Mouse (Mus musculus): ENCODE measurements around the gene Mpig6b. TPM values are rescaled to one million over a fixed set of nuclear protein-coding genes. Genes with fewer than 3 reads are reported as not detected.
A peak's percentile ranks its signal among the peaks of the same experiment; 100 is the strongest.

Mpig6b gene
- total and polyA plus RNA-seq, 3 experiments = 0.31 to 2.4 (median 1.4) TPM

GRCm38 (mm10) chr17:35090166-35090932, 24.4 kb upstream of the Mpig6b start:
- no peaks in the 10 kb centered on the region for H3K79me2 ChIP-seq (replicated peaks; ENCODE audit: control insufficient read depth, insufficient read depth, low read length)
- no peaks in the 10 kb centered on the region for H3K36me3 ChIP-seq (ENCODE audit: control insufficient read depth, insufficient read depth, low read length)
- no peaks in the 10 kb centered on the region for H3K27me3 ChIP-seq (ENCODE audit: control insufficient read depth, insufficient read depth, low read length)
- peak overlapping the region; percentile 11 for H3K9ac ChIP-seq (ENCODE audit: low read depth, low read length)
- intact Hi-C loops (cut with DNase I) = loop anchor here (2.0 kb wide), 1 partner anchor 30 kb away; the partner anchor contains the start of gene Gpank1
- H3K4me3 ChIP-seq = peak overlapping the region; percentile 95
- TF ChIP-seq CTCF (IDR thresholded peaks at IDR 0.05) (no peak), EP300 (IDR thresholded peaks at IDR 0.05; ENCODE audit: insufficient read depth, low read depth, low read length) (no peak), POLR2A (IDR thresholded peaks at IDR 0.05; ENCODE audit: insufficient read depth, low read depth, low read length) (no peak)
- H3K27ac ChIP-seq = peak overlapping the region; percentile 99
- WGBS = 32% methylated on average over 8 of the region's 8 CpGs
- H3K4me1 ChIP-seq (ENCODE audit: control insufficient read depth, insufficient read depth, low read length) = peaks cover 1% of the 10 kb centered on the region; the same call in 1 of the 2 replicates
- peak; percentile 42 to 43 for DNase-seq

GRCm38 (mm10) chr17:35088825-35089644, 23.1 kb upstream of the Mpig6b start, which contains the start of gene Abhd16a:
Abhd16a (plus strand) TSS chr17:35089263.
- TF ChIP-seq CTCF (IDR thresholded peaks at IDR 0.05) (peak; percentile 58), EP300 (IDR thresholded peaks at IDR 0.05; ENCODE audit: insufficient read depth, low read depth, low read length) (no peak), POLR2A (IDR thresholded peaks at IDR 0.05; ENCODE audit: insufficient read depth, low read depth, low read length) (peak; percentile 92)
- 3% methylated on average over 67 of the region's 67 CpGs for WGBS
- Histone ChIP-seq H3K4me3 (peak within 1 kb of the TSS; percentile 95), H3K9ac (ENCODE audit: low read depth, low read length) (peak within 1 kb of the TSS; percentile 99), H3K79me2 (replicated peaks; ENCODE audit: control insufficient read depth, insufficient read depth, low read length) (no peaks in the 10 kb centered on the region), H3K27me3 (ENCODE audit: control insufficient read depth, insufficient read depth, low read length) (no peaks in the 10 kb centered on the region), H3K4me1 (ENCODE audit: control insufficient read depth, insufficient read depth, low read length) (peaks cover 1% of the 10 kb centered on the region; the same call in 1 of the 2 replicates), H3K27ac (peak within 1 kb of the TSS; percentile 99), H3K36me3 (ENCODE audit: control insufficient read depth, insufficient read depth, low read length) (no peaks in the 10 kb centered on the region)
- peak; percentile 95 to 97 for DNase-seq
- intact Hi-C loops (cut with DNase I) = loop anchor here (2.0 kb wide), 2 partner anchors 30 to 68 kb away; partner anchors contain the start of gene Ddah2

- peak; percentile 50 for TF ChIP-seq CTCF (IDR thresholded peaks at IDR 0.05)
- no peak for TF ChIP-seq POLR2A (IDR thresholded peaks at IDR 0.05; ENCODE audit: insufficient read depth, low read depth, low read length)
- intact Hi-C loops (cut with DNase I) = loop anchor here (2.0 kb wide), 2 partner anchors 29 to 67 kb away; partner anchors contain the start of gene Ddah2
These were observed 22.2 kb upstream of the Mpig6b start for GRCm38 (mm10) chr17:35088151-35088550.

GRCm38 (mm10) chr17:35085208-35085865, 19.4 kb upstream of the Mpig6b start, which contains the start of gene Ly6g6f:
Ly6g6f (minus strand) TSS chr17:35085610.
- WGBS = 36% methylated on average over 7 of the region's 7 CpGs
- Histone ChIP-seq H3K4me3 (no peak within 1 kb of the TSS), H3K27ac (no peak within 1 kb of the TSS), H3K4me1 (ENCODE audit: control insufficient read depth, insufficient read depth, low read length) (peaks cover 1% of the 10 kb centered on the region; the same call in 1 of the 2 replicates), H3K9ac (ENCODE audit: low read depth, low read length) (no peak within 1 kb of the TSS), H3K36me3 (ENCODE audit: control insufficient read depth, insufficient read depth, low read length) (no peaks in the 10 kb centered on the region), H3K27me3 (ENCODE audit: control insufficient read depth, insufficient read depth, low read length) (no peaks in the 10 kb centered on the region), H3K79me2 (replicated peaks; ENCODE audit: control insufficient read depth, insufficient read depth, low read length) (no peaks in the 10 kb centered on the region)
- no peak for DNase-seq
- TF ChIP-seq CTCF (IDR thresholded peaks at IDR 0.05) = no peak
- no peak for TF ChIP-seq EP300 (IDR thresholded peaks at IDR 0.05; ENCODE audit: insufficient read depth, low read depth, low read length)
- TF ChIP-seq POLR2A (IDR thresholded peaks at IDR 0.05; ENCODE audit: insufficient read depth, low read depth, low read length) = no peak
- intact Hi-C loops (cut with DNase I) = no loop called here

More at GRCm38 (mm10) chr17:35088151-35088550, 22.2 kb upstream of the Mpig6b start:
- no peak overlapping the region for H3K4me3 ChIP-seq
- H3K27ac ChIP-seq = no peak overlapping the region
- no peak for DNase-seq
- peaks cover 1% of the 10 kb centered on the region; the same call in 1 of the 2 replicates for H3K4me1 ChIP-seq (ENCODE audit: control insufficient read depth, insufficient read depth, low read length)
- no peaks in the 10 kb centered on the region for H3K27me3 ChIP-seq (ENCODE audit: control insufficient read depth, insufficient read depth, low read length)
- WGBS = 34% methylated on average over 2 of the region's 2 CpGs
- H3K79me2 ChIP-seq (replicated peaks; ENCODE audit: control insufficient read depth, insufficient read depth, low read length) = no peaks in the 10 kb centered on the region
- no peaks in the 10 kb centered on the region for H3K36me3 ChIP-seq (ENCODE audit: control insufficient read depth, insufficient read depth, low read length)
- no peak overlapping the region for H3K9ac ChIP-seq (ENCODE audit: low read depth, low read length)

GRCm38 (mm10) chr17:35083929-35084497, 18.0 kb upstream of the Mpig6b start:
- H3K27me3 ChIP-seq (ENCODE audit: control insufficient read depth, insufficient read depth, low read length) = no peaks in the 10 kb centered on the region
- H3K36me3 ChIP-seq (ENCODE audit: control insufficient read depth, insufficient read depth, low read length) = no peaks in the 10 kb centered on the region
- H3K9ac ChIP-seq (ENCODE audit: low read depth, low read length) = no peak overlapping the region
- H3K4me3 ChIP-seq = no peak overlapping the region
- H3K27ac ChIP-seq = no peak overlapping the region
- H3K4me1 ChIP-seq (ENCODE audit: control insufficient read depth, insufficient read depth, low read length) = peaks cover 3% of the 10 kb centered on the region; the same call in 1 of the 2 replicates
- intact Hi-C loops (cut with DNase I) = no loop called here
- no peak for DNase-seq
- TF ChIP-seq EP300 (IDR thresholded peaks at IDR 0.05; ENCODE audit: insufficient read depth, low read depth, low read length) (no peak), POLR2A (IDR thresholded peaks at IDR 0.05; ENCODE audit: insufficient read depth, low read depth, low read length) (no peak), CTCF (IDR thresholded peaks at IDR 0.05) (no peak)
- H3K79me2 ChIP-seq (replicated peaks; ENCODE audit: control insufficient read depth, insufficient read depth, low read length) = no peaks in the 10 kb centered on the region
- 49% methylated on average over 3 of the region's 3 CpGs for WGBS

Measured in heart, adult 2 months (tissue).